Mouse (Mus musculus): Measurements from ENCODE around the gene Cdadc1. TPM values are rescaled to one million over a fixed set of nuclear protein-coding genes. Genes with fewer than 3 reads are reported as not detected.

Cdadc1 gene
- polyA plus RNA-seq, 1 experiment from 2014 or later, result 38.8 TPM

DNA sequence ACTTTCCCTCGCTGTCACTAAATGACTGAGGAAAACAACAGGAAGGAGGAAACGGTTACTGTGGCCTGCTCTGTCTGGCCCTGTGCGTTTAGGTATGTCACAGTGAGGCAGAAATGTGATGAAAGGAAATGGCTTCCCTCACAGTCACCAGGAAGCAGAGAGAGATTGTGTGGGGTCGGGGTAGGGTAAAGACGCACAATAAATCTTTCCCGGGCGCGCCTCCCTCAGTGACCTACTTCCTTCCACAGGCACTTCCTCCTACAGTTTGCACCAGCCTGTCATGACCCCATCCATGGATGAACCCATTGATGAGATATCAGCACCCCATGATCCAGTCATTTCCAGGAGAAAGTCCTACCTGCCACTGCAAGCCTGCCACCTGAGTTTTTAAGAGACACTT lies 42.7 kb downstream of the Cdadc1 start:
- H3K36me3 ChIP-seq, result no peaks in the 10 kb centered on the region

GRCm38 (mm10) chr14:59554025-59554424 lies 43.7 kb downstream of the Cdadc1 start:
- H3K4me3 ChIP-seq, result no peak overlapping the region
- no peak overlapping the region for H3K4me2 ChIP-seq (replicated peaks)
- no peak overlapping the region for H3K9ac ChIP-seq (replicated peaks)
- WGBS, result 74% methylated on average over 5 of the region's 5 CpGs
- no peaks in the 10 kb centered on the region; the same call in 1 of the 2 replicates for H3K4me1 ChIP-seq
- H3K27ac ChIP-seq (replicated peaks), result no peak overlapping the region
- H3K27me3 ChIP-seq, result no peaks in the 10 kb centered on the region
- H3K9me3 ChIP-seq, result no peaks in the 10 kb centered on the region
- H3K36me3 ChIP-seq, result no peaks in the 10 kb centered on the region
- no peak for ATAC-seq (replicated peaks)

More for the DNA sequence above, 42.7 kb downstream of the Cdadc1 start:
- 89% methylated on average over 8 of the region's 8 CpGs for WGBS
- Histone ChIP-seq H3K4me1 (no peaks in the 10 kb centered on the region; the same call in 1 of the 2 replicates), H3K9ac (replicated peaks) (no peak overlapping the region), H3K27ac (replicated peaks) (no peak overlapping the region), H3K9me3 (no peaks in the 10 kb centered on the region), H3K4me3 (no peak overlapping the region), H3K27me3 (no peaks in the 10 kb centered on the region), H3K4me2 (replicated peaks) (no peak overlapping the region)
- ATAC-seq (replicated peaks), result no peak

DNA sequence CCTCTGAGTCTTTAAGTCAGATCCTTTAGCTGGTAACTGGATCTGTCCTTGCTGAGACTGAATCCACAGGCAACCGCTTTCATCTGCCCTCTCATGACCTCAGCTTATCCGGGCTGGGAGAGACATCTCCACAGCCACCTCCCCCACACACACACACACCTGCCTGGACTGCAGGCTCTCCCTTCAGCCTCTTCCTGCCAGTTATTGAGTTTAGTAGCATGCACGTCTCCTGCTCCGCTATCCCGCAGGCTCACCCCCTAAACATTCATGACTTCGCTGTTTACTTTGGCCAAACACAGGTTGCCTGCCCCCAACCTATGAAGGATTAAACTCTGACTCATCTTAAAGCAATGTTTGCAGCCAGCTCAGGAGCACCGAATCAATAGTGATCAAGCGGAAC lies 45.8 kb downstream of the Cdadc1 start:
- no peaks in the 10 kb centered on the region for H3K27me3 ChIP-seq
- no peak overlapping the region for H3K4me2 ChIP-seq (replicated peaks)
- H3K4me1 ChIP-seq, result no peaks in the 10 kb centered on the region; the same call in 1 of the 2 replicates
- no peaks in the 10 kb centered on the region for H3K36me3 ChIP-seq
- no peak for ATAC-seq (replicated peaks)
- no peaks in the 10 kb centered on the region for H3K9me3 ChIP-seq
- WGBS, result 83% methylated on average over 8 of the region's 8 CpGs
- no peak overlapping the region for H3K9ac ChIP-seq (replicated peaks)
- H3K27ac ChIP-seq (replicated peaks), result no peak overlapping the region
- H3K4me3 ChIP-seq, result no peak overlapping the region

- Histone ChIP-seq H3K4me3 (no peak overlapping the region), H3K9ac (replicated peaks) (no peak overlapping the region), H3K27ac (replicated peaks) (no peak overlapping the region), H3K4me1 (no peaks in the 10 kb centered on the region), H3K27me3 (no peaks in the 10 kb centered on the region), H3K4me2 (replicated peaks) (no peak overlapping the region), H3K36me3 (no peaks in the 10 kb centered on the region), H3K9me3 (no peaks in the 10 kb centered on the region)
- ATAC-seq (replicated peaks), result no peak
- 75% methylated on average over 2 of the region's 2 CpGs for WGBS
Observed at GRCm38 (mm10) chr14:59550841-59551240, 46.9 kb downstream of the Cdadc1 start.

- no peaks in the 10 kb centered on the region for H3K36me3 ChIP-seq
- no peaks in the 10 kb centered on the region for H3K4me1 ChIP-seq
- 61% methylated on average over 6 of the region's 6 CpGs for WGBS
- no peaks in the 10 kb centered on the region for H3K27me3 ChIP-seq
- no peak overlapping the region for H3K4me3 ChIP-seq
- no peak overlapping the region for H3K9ac ChIP-seq (replicated peaks)
- ATAC-seq (replicated peaks), result no peak
- no peak overlapping the region for H3K27ac ChIP-seq (replicated peaks)
- no peaks in the 10 kb centered on the region for H3K9me3 ChIP-seq
- no peak overlapping the region for H3K4me2 ChIP-seq (replicated peaks)
Observed at GRCm38 (mm10) chr14:59549106-59549505, 48.7 kb downstream of the Cdadc1 start.

DNA sequence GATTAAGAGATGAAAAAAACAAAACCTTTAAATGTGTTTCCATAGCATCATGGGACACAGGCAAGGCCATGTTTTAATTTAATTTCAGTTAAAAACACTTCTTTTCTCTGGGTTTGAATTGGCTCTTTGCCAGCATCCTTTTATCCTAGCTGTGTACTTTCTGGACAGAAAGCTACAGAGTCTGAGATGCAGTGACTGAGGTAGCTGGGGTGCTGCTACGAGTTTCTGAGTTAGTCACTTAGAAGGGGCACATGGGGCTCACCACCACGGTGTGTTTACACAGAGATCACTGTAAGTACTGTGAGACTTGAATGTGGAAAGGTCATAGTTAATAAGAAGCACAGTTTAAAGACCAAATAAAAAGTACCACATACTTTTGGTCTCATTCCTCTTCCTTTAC lies 49.2 kb downstream of the Cdadc1 start:
- Histone ChIP-seq H3K27me3 (no peaks in the 10 kb centered on the region), H3K9ac (replicated peaks) (no peak overlapping the region), H3K4me3 (no peak overlapping the region), H3K9me3 (no peaks in the 10 kb centered on the region), H3K4me1 (no peaks in the 10 kb centered on the region), H3K27ac (replicated peaks) (no peak overlapping the region), H3K4me2 (replicated peaks) (no peak overlapping the region), H3K36me3 (no peaks in the 10 kb centered on the region)
- 39% methylated on average over 2 of the region's 2 CpGs for WGBS
- no peak for ATAC-seq (replicated peaks)

- Histone ChIP-seq H3K9me3 (no peaks in the 10 kb centered on the region), H3K4me3 (no peak overlapping the region), H3K36me3 (no peaks in the 10 kb centered on the region), H3K4me2 (replicated peaks) (no peak overlapping the region), H3K27me3 (no peaks in the 10 kb centered on the region), H3K27ac (replicated peaks) (no peak overlapping the region), H3K4me1 (no peaks in the 10 kb centered on the region), H3K9ac (replicated peaks) (no peak overlapping the region)
- ATAC-seq (replicated peaks), result no peak
- 77% methylated on average over 5 of the region's 5 CpGs for WGBS
Observed at GRCm38 (mm10) chr14:59547530-59547929, 50.2 kb downstream of the Cdadc1 start.

GRCm38 (mm10) chr14:59546162-59546880 lies 51.4 kb downstream of the Cdadc1 start:
- 85% methylated on average over 7 of the region's 7 CpGs for WGBS

GRCm38 (mm10) chr14:59543956-59544355 lies 53.8 kb downstream of the Cdadc1 start:
- Histone ChIP-seq H3K36me3 (no peaks in the 10 kb centered on the region), H3K4me2 (replicated peaks) (no peak overlapping the region), H3K27ac (replicated peaks) (no peak overlapping the region), H3K9me3 (no peaks in the 10 kb centered on the region), H3K27me3 (no peaks in the 10 kb centered on the region), H3K4me1 (no peaks in the 10 kb centered on the region), H3K4me3 (no peak overlapping the region), H3K9ac (replicated peaks) (no peak overlapping the region)
- no peak for ATAC-seq (replicated peaks)
- 49% methylated on average over 5 of the region's 5 CpGs for WGBS

More at GRCm38 (mm10) chr14:59546162-59546880, 51.4 kb downstream of the Cdadc1 start:
- Histone ChIP-seq H3K4me3 (no peak overlapping the region), H3K9ac (replicated peaks) (no peak overlapping the region), H3K27ac (replicated peaks) (no peak overlapping the region), H3K36me3 (no peaks in the 10 kb centered on the region), H3K9me3 (no peaks in the 10 kb centered on the region), H3K27me3 (no peaks in the 10 kb centered on the region), H3K4me2 (replicated peaks) (no peak overlapping the region), H3K4me1 (no peaks in the 10 kb centered on the region)
- no peak for ATAC-seq (replicated peaks)

DNA sequence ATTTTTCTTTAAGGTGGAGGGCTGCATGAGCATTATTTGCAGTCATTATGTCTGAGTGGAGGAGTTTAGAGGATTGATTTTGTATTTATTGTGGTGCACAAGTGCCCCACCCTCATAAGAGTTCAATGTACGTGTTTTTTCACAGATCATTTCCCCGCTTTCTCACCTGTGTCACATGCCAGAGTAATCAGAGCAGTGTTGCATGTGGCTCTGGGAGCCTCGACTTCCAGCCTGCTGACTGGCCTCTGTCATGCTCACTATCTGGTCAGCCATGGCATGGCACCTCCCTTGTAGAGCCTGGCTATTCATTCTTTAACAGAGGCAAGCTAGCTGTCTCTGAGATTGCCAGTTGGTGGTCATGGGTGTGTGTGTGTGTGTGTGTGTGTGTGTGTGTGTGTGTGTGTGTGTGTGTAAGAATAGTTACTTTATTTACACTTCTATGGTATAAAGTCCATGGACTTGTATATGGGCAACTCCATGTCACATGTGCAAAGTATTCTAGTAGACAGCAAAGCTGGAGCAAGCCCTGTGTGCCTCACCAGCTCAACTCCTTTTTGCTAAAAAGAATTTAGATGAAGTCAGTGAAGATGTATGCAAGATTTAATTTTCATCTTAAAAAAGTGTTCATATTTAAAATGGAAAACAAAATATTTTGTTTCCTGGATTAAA lies 54.5 kb downstream of the Cdadc1 start:
- no peak overlapping the region for H3K27ac ChIP-seq (replicated peaks)
- H3K9ac ChIP-seq (replicated peaks), result no peak overlapping the region
- H3K27me3 ChIP-seq, result no peaks in the 10 kb centered on the region
- H3K4me2 ChIP-seq (replicated peaks), result no peak overlapping the region
- no peaks in the 10 kb centered on the region for H3K36me3 ChIP-seq
- H3K9me3 ChIP-seq, result no peaks in the 10 kb centered on the region
- H3K4me3 ChIP-seq, result no peak overlapping the region
- WGBS, result 85% methylated on average over 3 of the region's 3 CpGs
- ATAC-seq (replicated peaks), result no peak
- H3K4me1 ChIP-seq, result no peaks in the 10 kb centered on the region

- Histone ChIP-seq H3K4me1 (no peaks in the 10 kb centered on the region), H3K9me3 (no peaks in the 10 kb centered on the region), H3K27ac (replicated peaks) (no peak overlapping the region), H3K36me3 (no peaks in the 10 kb centered on the region), H3K27me3 (0 out of 2 replicates have a peak, but pooled peaks cover 2% of the 10 kb centered on the region), H3K4me3 (no peak overlapping the region), H3K9ac (replicated peaks) (no peak overlapping the region), H3K4me2 (replicated peaks) (no peak overlapping the region)
- WGBS, result 77% methylated on average over 6 of the region's 6 CpGs
- no peak for ATAC-seq (replicated peaks)
Observed at GRCm38 (mm10) chr14:59540761-59541160, 57.0 kb downstream of the Cdadc1 start.

GRCm38 (mm10) chr14:59540230-59540629 lies 57.5 kb downstream of the Cdadc1 start:
- H3K4me2 ChIP-seq (replicated peaks), result no peak overlapping the region
- H3K4me1 ChIP-seq, result no peaks in the 10 kb centered on the region
- H3K36me3 ChIP-seq, result no peaks in the 10 kb centered on the region
- no peak for ATAC-seq (replicated peaks)
- 0 out of 2 replicates have a peak, but pooled peaks cover 2% of the 10 kb centered on the region for H3K27me3 ChIP-seq
- H3K9ac ChIP-seq (replicated peaks), result no peak overlapping the region
- WGBS, result 88% methylated on average over 2 of the region's 2 CpGs
- no peak overlapping the region for H3K4me3 ChIP-seq
- no peak overlapping the region for H3K27ac ChIP-seq (replicated peaks)
- H3K9me3 ChIP-seq, result no peaks in the 10 kb centered on the region
